17 mouse cellular contexts compared by ENCODE assay signal in the genomic region with DNA sequence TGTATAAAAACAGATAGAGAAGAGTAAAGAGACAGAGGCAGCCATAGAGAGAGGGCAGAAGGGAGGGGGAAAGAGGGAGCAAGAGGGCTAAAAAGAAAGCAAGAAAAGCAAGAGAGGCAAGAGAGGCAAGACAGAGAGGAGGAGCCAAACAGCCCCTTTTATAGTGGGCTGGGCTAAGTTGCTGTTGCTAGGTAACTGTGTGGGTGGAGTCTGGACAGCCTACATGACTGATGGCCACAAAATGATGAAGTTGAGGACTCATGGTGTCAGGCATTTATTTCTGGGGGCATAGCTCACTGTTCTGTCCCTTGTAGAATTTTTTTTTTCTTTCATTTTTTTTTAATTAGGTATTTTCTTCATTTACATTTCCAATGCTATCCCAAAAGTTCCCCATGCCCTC. TPM values are rescaled to one million over a fixed set of nuclear protein-coding genes. Genes with fewer than 3 reads are reported as not detected.
DNase-seq lines count a peak whose midpoint lies in the region; ATAC-seq and TF ChIP-seq lines count a peak whose summit lies in the region.
"Had no signal": no experiment of that assay in that cellular context is flagged by ENCODE, and none has a peak within 500 bp of the region (broad histone marks: within the 10 kb centered on the region; RNA-seq: fewer than 3 reads in every experiment).

No protein-coding gene starts in this region.

- no peak for TF ChIP-seq EP300 in liver, embryonic 14.5 days (IDR thresholded peaks at IDR 0.05; ENCODE audit: low read depth)

- no peaks in the 10 kb centered on the region for H3K9me3 ChIP-seq in forebrain, embryonic 11.5 days (ENCODE audit: control insufficient read depth, low read length)
- H3K9me3 ChIP-seq in forebrain, embryonic 14.5 days (replicated peaks; ENCODE audit: control insufficient read depth, low read length): no peaks in the 10 kb centered on the region
- no peaks in the 10 kb centered on the region for H3K9me3 ChIP-seq in liver, embryonic 14.5 days (ENCODE audit: control insufficient read depth, low read length)
- H3K9me3 ChIP-seq: hindbrain, embryonic 15.5 days; neural tube, embryonic 15.5 days had no signal

- no peak overlapping the region for H3K27ac ChIP-seq in forebrain, embryonic 11.5 days (ENCODE audit: low read depth, low read length)
- H3K27ac ChIP-seq in forebrain, embryonic 14.5 days (ENCODE audit: low read depth, low read length): no peak overlapping the region
- H3K27ac ChIP-seq in liver, embryonic 14.5 days: no peak overlapping the region
- H3K27ac ChIP-seq: hindbrain, embryonic 15.5 days; neural tube, embryonic 15.5 days had no signal

- peak; percentile 67; the same call in 1 of the 2 replicates for ATAC-seq in forebrain, embryonic 11.5 days (replicated peaks; ENCODE audit: low FRiP score)
- ATAC-seq in forebrain, embryonic 14.5 days: no peak
- ATAC-seq in CD4-positive, CD25-positive, alpha-beta regulatory T cell, adult 4 months: peak; percentile 26
- ATAC-seq in erythroid progenitor cell, adult 5-6 weeks (replicated peaks; ENCODE audit: low FRiP score, poor library complexity, severe bottlenecking): 0 out of 2 replicates have a peak, but pooled peaks have one; percentile 57
- peak; percentile 75 for ATAC-seq in liver, embryonic 14.5 days (ENCODE audit: insufficient read depth)
- no peak for ATAC-seq in granulocyte monocyte progenitor cell, adult 5-6 weeks (replicated peaks; ENCODE audit: poor library complexity, severe bottlenecking)
- ATAC-seq: activated CD4-positive, CD25-positive, alpha-beta regulatory T cell, adult 4 months had no signal

- no peak overlapping the region for H3K9ac ChIP-seq in forebrain, embryonic 11.5 days (ENCODE audit: low read length)
- H3K9ac ChIP-seq in forebrain, embryonic 14.5 days (ENCODE audit: low read length): no peak overlapping the region
- no peak overlapping the region for H3K9ac ChIP-seq in liver, embryonic 14.5 days (replicated peaks)
- H3K9ac ChIP-seq: hindbrain, embryonic 15.5 days; lung, embryonic 14.5 days; neural tube, embryonic 15.5 days had no signal

- no peak overlapping the region for H3K4me2 ChIP-seq in forebrain, embryonic 11.5 days (ENCODE audit: low read depth, low read length, severe bottlenecking)
- no peak overlapping the region for H3K4me2 ChIP-seq in forebrain, embryonic 14.5 days (ENCODE audit: low read length)
- no peak overlapping the region for H3K4me2 ChIP-seq in liver, embryonic 14.5 days (ENCODE audit: low read depth)
- H3K4me2 ChIP-seq: hindbrain, embryonic 15.5 days; lung, embryonic 14.5 days; neural tube, embryonic 15.5 days had no signal

- no peaks in the 10 kb centered on the region for H3K27me3 ChIP-seq in forebrain, embryonic 11.5 days (ENCODE audit: control insufficient read depth, insufficient read depth, low read length)
- H3K27me3 ChIP-seq in forebrain, embryonic 14.5 days (replicated peaks; ENCODE audit: control insufficient read depth, insufficient read depth, low read length): no peaks in the 10 kb centered on the region
- H3K27me3 ChIP-seq in liver, embryonic 14.5 days (ENCODE audit: control insufficient read depth, insufficient read depth, low read length): no peaks in the 10 kb centered on the region
- H3K27me3 ChIP-seq: hindbrain, embryonic 15.5 days; neural tube, embryonic 15.5 days had no signal

- H3K36me3 ChIP-seq in forebrain, embryonic 11.5 days (ENCODE audit: control insufficient read depth, insufficient read depth, low read length): no peaks in the 10 kb centered on the region
- no peaks in the 10 kb centered on the region for H3K36me3 ChIP-seq in forebrain, embryonic 14.5 days (ENCODE audit: control insufficient read depth, insufficient read depth, low read length)
- H3K36me3 ChIP-seq in liver, embryonic 14.5 days (replicated peaks; ENCODE audit: control insufficient read depth, insufficient read depth, low read depth): no peaks in the 10 kb centered on the region
- H3K36me3 ChIP-seq: hindbrain, embryonic 15.5 days; neural tube, embryonic 15.5 days had no signal

- H3K4me1 ChIP-seq in forebrain, embryonic 11.5 days (replicated peaks; ENCODE audit: control insufficient read depth, insufficient read depth, low read length): no peaks in the 10 kb centered on the region
- no peaks in the 10 kb centered on the region for H3K4me1 ChIP-seq in forebrain, embryonic 14.5 days (ENCODE audit: control insufficient read depth, insufficient read depth, low read length)
- H3K4me1 ChIP-seq in liver, embryonic 14.5 days (replicated peaks; ENCODE audit: control insufficient read depth in 2 of 2, insufficient read depth in 2 of 2, low read length in 1 of 2): no peaks in the 10 kb centered on the region
- H3K4me1 ChIP-seq: hindbrain, embryonic 15.5 days; neural tube, embryonic 15.5 days had no signal

- DNase-seq in forebrain, embryonic 11.5 days (ENCODE audit: low spot score): no peak
- no peak for DNase-seq in forebrain, embryonic 14.5 days (ENCODE audit: low spot score)
- DNase-seq in liver, embryonic 14.5 days (ENCODE audit: low read depth in 3 of 3, low spot score in 3 of 3): peak; percentile 30 to 61 (median 34)
- no peak for DNase-seq in lung, postnatal 36 days
- DNase-seq in spleen, postnatal 4 days (ENCODE audit: low spot score in 2 of 2): no peak
- DNase-seq: cerebellum, adult 18-20 months; heart, adult 18-20 months; lung, embryonic 14.5 days; right cerebral cortex, adult 18-20 months; thymus, adult 2 months had no signal

- no peak for TF ChIP-seq CTCF in liver, embryonic 14.5 days (IDR thresholded peaks at IDR 0.05; ENCODE audit: low read depth)

- no peak overlapping the region for H3K4me3 ChIP-seq in forebrain, embryonic 11.5 days (ENCODE audit: low read depth, low read length)
- H3K4me3 ChIP-seq in forebrain, embryonic 14.5 days (ENCODE audit: low read depth, low read length): no peak overlapping the region
- H3K4me3 ChIP-seq in liver, embryonic 14.5 days (ENCODE audit: insufficient read depth in 1 of 2, low read depth in 2 of 2, low read length in 2 of 2): no peak overlapping the region
- H3K4me3 ChIP-seq: erythroblast, embryonic 14.5 days; hindbrain, embryonic 15.5 days; neural tube, embryonic 15.5 days had no signal

RNA-seq across cellular contexts. Expression of gene Hspa13, which starts 59.6 kb away (rescaled TPM):
- polyA plus RNA-seq in forebrain, embryonic 11.5 days (2014; fragmentation: Nextera tagmentation; extraction: Ambion mirVana): 35.4 and 37.0 TPM in 2 replicates
- 43.6 and 52.2 TPM in 2 replicates for polyA plus RNA-seq in forebrain, embryonic 14.5 days (2014; fragmentation: Nextera tagmentation; extraction: Ambion mirVana)
- polyA plus RNA-seq in CD4-positive, CD25-positive, alpha-beta regulatory T cell, adult 4 months (2017; shearing (Covaris generic)): 1 to 10 TPM; 9.3 to 10.0 TPM
- total RNA-seq in erythroid progenitor cell, adult 5-6 weeks (2015; ENCODE audit: low replicate concordance): 7.2 and 10.5 TPM in 2 replicates
- total RNA-seq in erythroid progenitor cell, adult 5-6 weeks (2017; ENCODE audit: low replicate concordance): 9.0 and 10.9 TPM in 2 replicates
- 2.0 and 3.2 TPM in 2 replicates for polyA plus RNA-seq in liver, embryonic 14.5 days (2012; rRNA removed)
- 8.2 and 8.8 TPM in 2 replicates for polyA plus RNA-seq in liver, embryonic 14.5 days (2014; fragmentation: Nextera tagmentation; extraction: Ambion mirVana)
- total RNA-seq in granulocyte monocyte progenitor cell, adult 5-6 weeks (2014; fragmentation: Nextera tagmentation): 22.6 and 27.6 TPM in 2 replicates
- total RNA-seq in granulocyte monocyte progenitor cell, adult 5-6 weeks (2017): 54.0 and 59.1 TPM in 2 replicates

Comparison
In these comparisons a context has a peak if more than half of its experiments do, and no peak if none do; other contexts are left out.
1. ATAC-seq: peak in forebrain, embryonic 11.5 days (single experiment), CD4-positive, CD25-positive, alpha-beta regulatory T cell, adult 4 months (single experiment), erythroid progenitor cell, adult 5-6 weeks (single experiment) and liver, embryonic 14.5 days (single experiment); none in forebrain, embryonic 14.5 days (single experiment) and granulocyte monocyte progenitor cell, adult 5-6 weeks (single experiment).
2. DNase-seq: peak in liver, embryonic 14.5 days (3 of 3); none in forebrain, embryonic 11.5 days (single experiment), forebrain, embryonic 14.5 days (single experiment), lung, postnatal 36 days (single experiment) and spleen, postnatal 4 days (0 of 2).